Mouse (Mus musculus): Measurements from ENCODE around the gene Gpr55.

GRCm38 (mm10) chr1:85972341-85972740, 11.5 kb upstream of the Gpr55 start:
- no peak for TF ChIP-seq CTCF (conservative IDR thresholded peaks at IDR 0.05; ENCODE audit: low read length)
- TF ChIP-seq NANOG (IDR thresholded peaks at IDR 0.05; ENCODE audit: borderline replicate concordance, low read length) = no peak
- TF ChIP-seq POU5F1 (IDR thresholded peaks at IDR 0.05; ENCODE audit: borderline replicate concordance, low read length) = no peak

Data from E14TG2a.4 (cell line).